Mouse (Mus musculus) intestine, embryonic 16.5 days (tissue): ENCODE data around the gene Cyb5rl. TPM values are rescaled to one million over a fixed set of nuclear protein-coding genes. Genes with fewer than 3 reads are reported as not detected.

Source experiments
- ATAC-seq: fragments of 200-750 bp; cut with Nextera tagmentation; 2 replicates; pipeline ENCODE4 v1.8.0; 2017; ENCODE audit warnings: moderate TSS enrichment, moderate library complexity
- H3K27ac ChIP-seq: fragments of 300-500 bp; sonication (generic); 2 replicates; pipeline ENCODE4 v1.5.1; 2014; ENCODE audit warnings: mild to moderate bottlenecking, low read length
- H3K27me3 ChIP-seq: fragments of 300-500 bp; sonication (generic); replicated peaks from 2 replicates; pipeline ENCODE4 v1.6.1; 2014; ENCODE audit warnings: low read length, control low read depth, mixed read lengths; ENCODE audit not compliant: control insufficient read depth, insufficient read depth
- H3K36me3 ChIP-seq: fragments of 300-500 bp; sonication (generic); 2 replicates; pipeline ENCODE4 v1.6.1; 2014; ENCODE audit warnings: low read length, control low read depth; ENCODE audit not compliant: control insufficient read depth, insufficient read depth
- H3K4me1 ChIP-seq: fragments of 300-500 bp; sonication (generic); 2 replicates; pipeline ENCODE4 v1.6.1; 2014; ENCODE audit warnings: low read length, control low read depth, mixed read lengths; ENCODE audit not compliant: control insufficient read depth, insufficient read depth
- H3K4me2 ChIP-seq: fragments of 300-500 bp; sonication (generic); 2 replicates; pipeline ENCODE4 v1.6.1; 2014; ENCODE audit warnings: low read depth, low read length, control low read depth
- H3K4me3 ChIP-seq: fragments of 300-500 bp; sonication (generic); 2 replicates; pipeline ENCODE4 v1.5.1; 2014; ENCODE audit warnings: mild to moderate bottlenecking, low read length
- H3K9ac ChIP-seq: fragments of 300-500 bp; sonication (generic); 2 replicates; pipeline ENCODE4 v1.6.1; 2014; ENCODE audit warnings: low read depth, low read length
- H3K9me3 ChIP-seq: fragments of 300-500 bp; sonication (generic); 2 replicates; pipeline ENCODE4 v1.6.1; 2016; ENCODE audit warnings: low read length, control low read depth; ENCODE audit not compliant: control insufficient read depth
- WGBS: fragments of 180-500 bp; shearing (Covaris S2); extraction: QIAGEN DNeasy Blood & Tissue Kit; methylation state at CpG from one replicate; pipeline ENCODE4 v1.1.7; 2014; 5-methylcytosine and 5-hydroxymethylcytosine counted together
- polyA plus RNA-seq: library from polyadenylated mRNA; unstranded; fragments of >200 nt; fragmentation: Nextera tagmentation; extraction: Ambion mirVana; gene quantifications from 2 replicates; pipeline ENCODE4 v1.2.1, GENCODE M21; 2015

The Cyb5rl gene
- polyA plus RNA-seq, 1 experiment from 2014 or later = 7.2 TPM

- Histone ChIP-seq H3K27me3 (no peaks in the 10 kb centered on the region), H3K4me1 (no peaks in the 10 kb centered on the region), H3K36me3 (peaks cover 3% of the 10 kb centered on the region; the same call in 1 of the 2 replicates), H3K27ac (no peak overlapping the region), H3K4me3 (no peak overlapping the region), H3K9ac (no peak overlapping the region), H3K4me2 (no peak overlapping the region), H3K9me3 (no peaks in the 10 kb centered on the region)
- no peak for ATAC-seq
- WGBS = 84% methylated on average over 3 of the region's 3 CpGs
These were observed 10.7 kb upstream of the Cyb5rl start for GRCm38 (mm10) chr4:107056088-107056487.

- no peaks in the 10 kb centered on the region for H3K27me3 ChIP-seq
- no peak overlapping the region for H3K27ac ChIP-seq
- no peak overlapping the region for H3K4me2 ChIP-seq
- no peak overlapping the region for H3K9ac ChIP-seq
- WGBS = 91% methylated on average over 5 of the region's 5 CpGs
- ATAC-seq = no peak
- H3K4me3 ChIP-seq = no peak overlapping the region
- peaks cover 14% of the 10 kb centered on the region; the same call in 1 of the 2 replicates for H3K36me3 ChIP-seq
- H3K9me3 ChIP-seq = no peaks in the 10 kb centered on the region
- H3K4me1 ChIP-seq = no peaks in the 10 kb centered on the region
These were observed 8.4 kb upstream of the Cyb5rl start for GRCm38 (mm10) chr4:107058346-107058745.

DNA sequence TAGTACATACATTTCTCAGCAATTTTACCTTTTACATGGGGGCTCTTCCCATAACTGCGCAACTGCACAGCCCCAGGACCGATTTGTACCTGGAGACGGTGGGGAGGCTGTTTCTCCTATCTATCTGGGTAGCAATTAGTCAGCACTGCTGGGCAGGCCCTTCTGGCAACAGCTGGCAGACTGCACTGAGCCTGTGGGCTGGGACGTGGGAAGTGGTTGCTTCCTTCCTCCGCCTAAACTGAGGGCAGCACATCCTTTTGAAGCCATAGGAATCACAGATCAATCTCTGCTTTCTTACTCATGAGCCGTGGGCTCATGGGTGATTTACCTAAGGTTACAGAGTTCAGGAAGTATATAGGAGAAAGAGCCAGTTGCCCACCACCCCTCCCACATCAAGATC is 8.0 kb upstream of the Cyb5rl start:
- ATAC-seq = no peak
- no peak overlapping the region for H3K4me2 ChIP-seq
- H3K27ac ChIP-seq = no peak overlapping the region
- no peaks in the 10 kb centered on the region for H3K4me1 ChIP-seq
- H3K9ac ChIP-seq = no peak overlapping the region
- no peaks in the 10 kb centered on the region for H3K9me3 ChIP-seq
- WGBS = 83% methylated on average over 6 of the region's 6 CpGs
- no peaks in the 10 kb centered on the region for H3K27me3 ChIP-seq
- no peak overlapping the region for H3K4me3 ChIP-seq
- H3K36me3 ChIP-seq = peaks cover 14% of the 10 kb centered on the region; the same call in 1 of the 2 replicates

- no peaks in the 10 kb centered on the region for H3K27me3 ChIP-seq
- H3K4me3 ChIP-seq = no peak overlapping the region
- no peak overlapping the region for H3K27ac ChIP-seq
- H3K9me3 ChIP-seq = no peaks in the 10 kb centered on the region
- 91% methylated on average over 4 of the region's 4 CpGs for WGBS
- peaks cover 18% of the 10 kb centered on the region for H3K36me3 ChIP-seq
- H3K4me2 ChIP-seq = no peak overlapping the region
- ATAC-seq = no peak
- H3K9ac ChIP-seq = no peak overlapping the region
- peaks cover 6% of the 10 kb centered on the region; the same call in 1 of the 2 replicates for H3K4me1 ChIP-seq
These were observed 5.2 kb upstream of the Cyb5rl start for GRCm38 (mm10) chr4:107061560-107061959.

DNA sequence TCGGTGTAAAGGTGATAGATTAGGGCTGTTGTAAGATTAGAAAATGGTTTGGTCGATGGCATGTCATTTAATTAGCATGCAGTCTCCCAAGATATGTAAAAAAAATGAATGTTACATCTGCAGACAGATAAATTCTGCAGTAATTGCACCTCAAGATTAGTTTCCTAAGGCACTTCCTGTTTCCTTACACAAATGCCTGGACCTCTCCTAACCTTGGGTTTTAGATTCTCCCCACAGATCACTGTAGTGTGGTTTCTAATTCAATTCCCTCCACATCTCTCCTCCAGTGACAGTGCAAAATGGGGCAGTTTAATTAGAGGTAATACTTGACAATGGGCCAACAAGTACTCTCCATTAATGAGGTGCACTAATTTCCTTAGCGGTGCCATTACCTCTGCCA is 3.6 kb upstream of the Cyb5rl start:
- Histone ChIP-seq H3K27me3 (no peaks in the 10 kb centered on the region), H3K4me2 (no peak overlapping the region), H3K27ac (no peak overlapping the region), H3K4me1 (peaks cover 6% of the 10 kb centered on the region; the same call in 1 of the 2 replicates), H3K4me3 (no peak overlapping the region), H3K9me3 (no peaks in the 10 kb centered on the region), H3K36me3 (peaks cover 15% of the 10 kb centered on the region), H3K9ac (no peak overlapping the region)
- ATAC-seq = no peak
- WGBS = 86% methylated on average over 3 of the region's 3 CpGs

DNA sequence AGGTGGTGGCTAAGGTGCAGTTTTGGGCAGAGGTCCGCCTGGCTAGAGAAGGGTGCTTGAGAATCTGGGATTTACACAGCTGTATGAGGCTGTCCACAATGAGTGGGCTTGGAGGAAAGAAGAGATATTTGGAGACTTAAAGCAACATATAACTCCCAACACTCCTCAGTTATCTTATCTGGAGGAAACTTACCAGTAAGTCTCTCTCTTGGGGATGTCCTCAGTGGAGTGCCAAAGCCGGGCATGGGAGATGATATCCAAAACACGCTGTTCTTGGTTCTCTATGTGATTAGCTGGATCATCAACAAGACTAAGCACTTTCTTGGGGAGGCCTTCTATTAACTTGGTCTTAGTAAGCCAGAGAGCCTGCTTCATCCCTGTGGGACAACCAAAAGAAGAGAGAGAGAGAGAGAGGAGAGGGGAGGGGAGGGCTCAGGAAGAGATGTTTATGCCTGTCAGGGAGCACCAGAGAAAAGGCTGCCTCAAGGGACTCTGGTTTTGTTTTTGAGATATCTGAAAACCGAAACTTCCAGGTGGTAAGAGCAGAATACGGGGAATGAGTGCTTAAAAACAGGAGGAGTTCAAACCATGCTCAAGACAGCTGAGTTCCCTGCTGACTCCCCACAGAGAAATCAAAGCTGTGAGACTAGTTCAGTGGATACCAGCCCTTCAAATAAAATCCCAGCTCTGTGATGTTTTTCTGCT is 2.2 kb upstream of the Cyb5rl start:
- peaks cover 15% of the 10 kb centered on the region for H3K36me3 ChIP-seq
- no peak overlapping the region for H3K4me3 ChIP-seq
- no peaks in the 10 kb centered on the region for H3K27me3 ChIP-seq
- H3K4me1 ChIP-seq = peaks cover 6% of the 10 kb centered on the region; the same call in 1 of the 2 replicates
- 97% methylated on average over 5 of the region's 5 CpGs for WGBS
- H3K27ac ChIP-seq = no peak overlapping the region
- no peak for ATAC-seq
- no peak overlapping the region for H3K9ac ChIP-seq
- H3K9me3 ChIP-seq = no peaks in the 10 kb centered on the region
- no peak overlapping the region for H3K4me2 ChIP-seq

DNA sequence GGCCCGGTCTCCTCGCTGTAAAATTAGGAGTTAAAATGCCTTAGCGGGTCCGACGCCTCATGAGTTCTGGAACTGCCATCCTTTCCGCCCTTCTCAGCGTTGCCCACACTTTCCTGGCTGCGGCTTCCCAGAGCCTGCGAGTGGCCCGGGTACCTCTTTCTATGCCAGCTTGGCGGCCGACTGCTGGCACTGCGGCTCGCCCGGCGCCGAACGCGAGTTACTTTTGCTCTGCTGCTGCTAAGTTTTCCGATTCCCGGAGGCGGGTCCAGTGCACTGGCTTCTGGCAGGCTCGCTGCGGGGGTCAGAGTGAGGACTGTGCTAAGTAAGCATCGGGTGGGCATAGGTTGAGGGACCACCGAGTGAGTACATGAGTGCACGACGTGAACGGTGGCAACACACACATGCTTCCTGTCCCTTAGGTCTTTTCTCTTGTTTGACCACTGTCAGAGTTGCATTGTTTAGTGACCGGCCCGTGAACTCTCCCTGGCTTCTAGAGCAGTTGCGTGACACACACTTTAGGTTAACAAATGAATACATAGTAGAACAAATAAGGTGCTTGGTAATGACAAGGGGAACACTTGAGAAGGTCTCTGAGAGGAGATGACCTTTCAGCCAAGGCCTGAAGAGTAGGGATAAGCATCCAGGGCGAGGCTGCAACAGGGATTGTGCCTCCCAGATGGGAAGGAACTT is 508 bp downstream of the Cyb5rl start:
- H3K9ac ChIP-seq = peak overlapping the region; percentile 80
- H3K36me3 ChIP-seq = peaks cover 12% of the 10 kb centered on the region
- H3K4me3 ChIP-seq = peak overlapping the region; percentile 82
- H3K27ac ChIP-seq = 0 out of 2 replicates have a peak overlapping the region, but pooled peaks have one; percentile 12
- no peaks in the 10 kb centered on the region for H3K9me3 ChIP-seq
- ATAC-seq = peak; percentile 52
- 3% methylated on average over 33 of the region's 33 CpGs for WGBS
- no peaks in the 10 kb centered on the region for H3K27me3 ChIP-seq
- peak overlapping the region; percentile 95 for H3K4me2 ChIP-seq
- peaks cover 6% of the 10 kb centered on the region; the same call in 1 of the 2 replicates for H3K4me1 ChIP-seq

DNA sequence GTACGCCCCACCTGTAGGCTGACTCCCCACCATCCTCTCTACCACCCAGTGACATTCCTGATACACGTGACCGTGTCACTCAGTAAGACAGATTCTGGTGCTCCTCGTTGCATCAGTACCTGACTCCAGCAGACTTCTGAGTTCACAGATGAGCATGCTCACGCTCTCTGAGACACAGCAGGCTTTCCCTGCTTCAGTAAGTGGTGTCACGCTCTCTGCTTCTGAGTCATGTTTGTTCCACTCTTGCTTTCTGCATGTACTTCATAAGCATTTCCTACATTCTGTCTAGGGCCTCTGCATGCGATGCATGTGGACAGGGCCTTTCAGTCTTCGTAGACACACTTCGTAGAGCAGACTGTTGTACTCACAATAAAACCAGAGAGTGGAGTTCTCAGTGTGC is 5.6 kb downstream of the Cyb5rl start:
- Histone ChIP-seq H3K36me3 (no peaks in the 10 kb centered on the region), H3K4me3 (no peak overlapping the region), H3K27me3 (no peaks in the 10 kb centered on the region), H3K27ac (no peak overlapping the region), H3K9me3 (no peaks in the 10 kb centered on the region), H3K4me1 (no peaks in the 10 kb centered on the region), H3K9ac (no peak overlapping the region), H3K4me2 (no peak overlapping the region)
- no peak for ATAC-seq
- WGBS = 87% methylated on average over 9 of the region's 9 CpGs

GRCm38 (mm10) chr4:107075456-107075855 is 8.7 kb downstream of the Cyb5rl start:
- Histone ChIP-seq H3K9ac (no peak overlapping the region), H3K36me3 (no peaks in the 10 kb centered on the region), H3K27me3 (no peaks in the 10 kb centered on the region), H3K4me1 (no peaks in the 10 kb centered on the region), H3K27ac (no peak overlapping the region), H3K9me3 (no peaks in the 10 kb centered on the region), H3K4me3 (no peak overlapping the region), H3K4me2 (no peak overlapping the region)
- WGBS = 37% methylated on average over 5 of the region's 5 CpGs
- no peak for ATAC-seq
